Mouse (Mus musculus) embryonic facial prominence, embryonic 11.5 days (tissue): ENCODE results near the gene Phkg2. TPM values are rescaled to one million over a fixed set of nuclear protein-coding genes. Genes with fewer than 3 reads are reported as not detected.
"Not testable (repeated sequence)": the region's sequence is repeated elsewhere in the genome, so short reads cannot be mapped to it uniquely, and the experiment has no call there.

ENCODE experiments used
- ATAC-seq: fragments of 200-750 bp; cut with Nextera tagmentation; replicated peaks from 2 replicates; pipeline ENCODE4 v1.8.0; 2017; ENCODE audit warnings: low read depth; ENCODE audit not compliant: insufficient number of reproducible peaks, low FRiP score, low TSS enrichment
- DNase-seq: peaks from one replicate; pipeline ENCODE4 v3.0.0-alpha.2; 2015; ENCODE audit warnings: low spot score
- H3K27ac ChIP-seq: fragments of 300-500 bp; sonication (generic); replicated peaks from 2 replicates; pipeline ENCODE4 v1.5.1; 2014; ENCODE audit warnings: mild to moderate bottlenecking, low read depth, low read length, control low read depth
- H3K27me3 ChIP-seq: fragments of 300-500 bp; sonication (generic); 2 replicates; pipeline ENCODE4 v1.6.1; 2014; ENCODE audit warnings: mild to moderate bottlenecking, low read length, moderate library complexity, mixed read lengths; ENCODE audit not compliant: control insufficient read depth, insufficient read depth
- H3K36me3 ChIP-seq: fragments of 300-500 bp; sonication (generic); replicated peaks from 2 replicates; pipeline ENCODE4 v1.6.1; 2014; ENCODE audit warnings: low read depth, mild to moderate bottlenecking, low read length, moderate library complexity, mixed read lengths; ENCODE audit not compliant: control insufficient read depth, insufficient read depth
- H3K4me1 ChIP-seq: fragments of 300-500 bp; sonication (generic); 2 replicates; pipeline ENCODE4 v1.6.1; 2014; ENCODE audit warnings: low read length, mixed read lengths; ENCODE audit not compliant: control insufficient read depth, insufficient read depth
- H3K4me2 ChIP-seq: fragments of 300-500 bp; sonication (generic); 2 replicates; pipeline ENCODE4 v1.6.1; 2014; ENCODE audit warnings: low read depth, mild to moderate bottlenecking, control low read depth, low read length, moderate library complexity
- H3K4me3 ChIP-seq: fragments of 300-500 bp; sonication (generic); 2 replicates; pipeline ENCODE4 v1.5.1; 2014; ENCODE audit warnings: low read depth, low read length, control low read depth
- H3K9ac ChIP-seq: fragments of 300-500 bp; sonication (generic); replicated peaks from 2 replicates; pipeline ENCODE4 v1.6.1; 2014; ENCODE audit warnings: mild to moderate bottlenecking, control low read depth, low read length
- H3K9me3 ChIP-seq: fragments of 300-500 bp; sonication (generic); replicated peaks from 2 replicates; pipeline ENCODE4 v1.6.1; 2016; ENCODE audit warnings: mild to moderate bottlenecking, low read length, inconsistent platforms, mixed read lengths; ENCODE audit not compliant: control insufficient read depth
- WGBS: fragments of 180-500 bp; shearing (Covaris S2); extraction: QIAGEN DNeasy Blood & Tissue Kit; methylation state at CpG from one replicate; pipeline ENCODE4 v1.1.7; 2014; 5-methylcytosine and 5-hydroxymethylcytosine counted together
- polyA plus RNA-seq: library from polyadenylated mRNA; unstranded; fragments of >200 nt; fragmentation: Nextera tagmentation; extraction: Ambion mirVana; gene quantifications from 2 replicates; pipeline ENCODE4 v1.2.1, GENCODE M21; 2014

The Phkg2 gene
- polyA plus RNA-seq, 1 experiment from 2014 or later: 45.8 TPM

DNA sequence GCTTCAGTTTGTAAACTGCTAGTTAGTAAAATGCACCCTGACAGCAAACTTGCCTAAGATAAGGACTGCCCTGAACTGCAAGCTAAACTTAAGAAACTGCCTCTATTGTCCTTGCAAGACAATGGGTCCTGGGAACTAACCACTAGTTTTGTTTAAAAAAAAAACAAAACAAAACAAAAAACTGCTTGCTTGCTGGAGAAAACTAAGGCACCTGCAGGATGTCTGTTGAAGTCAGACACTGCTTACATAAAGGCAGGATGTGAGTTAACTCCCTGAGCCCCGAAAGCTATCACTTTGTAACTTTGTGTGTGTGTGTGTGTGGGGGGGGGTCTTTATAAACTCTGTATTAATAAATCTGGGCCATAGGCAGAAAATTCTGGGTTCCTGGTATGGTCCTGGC, 43.7 kb downstream of the Phkg2 start:
- Histone ChIP-seq H3K27ac (no peak overlapping the region), H3K9me3 (no peaks in the 10 kb centered on the region), H3K36me3 (peaks cover 7% of the 10 kb centered on the region), H3K4me3 (no peak overlapping the region), H3K9ac (no peak overlapping the region), H3K27me3 (no peaks in the 10 kb centered on the region), H3K4me1 (peaks cover 3% of the 10 kb centered on the region; the same call in 1 of the 2 replicates), H3K4me2 (no peak overlapping the region)
- DNase-seq (no peak), ATAC-seq (no peak)
- WGBS: 75% methylated on average over 1 of the region's 1 CpGs

DNA sequence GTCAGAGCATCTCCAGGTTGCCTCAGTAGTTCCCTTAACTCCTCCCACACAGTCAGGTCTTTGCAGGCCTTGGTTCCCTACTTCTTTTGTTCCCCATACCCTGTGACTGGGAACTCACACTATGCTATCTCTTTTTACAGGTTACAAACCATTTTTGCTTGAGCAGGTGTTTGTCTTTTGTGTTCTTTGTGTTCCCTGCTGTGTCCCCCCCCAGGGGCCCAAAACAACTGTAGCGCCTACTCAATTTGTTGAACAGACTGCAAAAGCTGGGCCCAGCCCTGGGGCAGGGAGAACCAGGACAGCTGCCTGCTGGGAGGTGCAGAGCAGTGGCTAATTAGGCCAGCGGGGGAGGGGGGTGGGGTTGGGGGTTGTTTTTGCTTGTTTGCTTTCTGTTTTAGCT, 44.8 kb downstream of the Phkg2 start:
- Histone ChIP-seq H3K27me3 (no peaks in the 10 kb centered on the region), H3K36me3 (no peaks in the 10 kb centered on the region), H3K4me2 (no peak overlapping the region), H3K9ac (no peak overlapping the region), H3K9me3 (no peaks in the 10 kb centered on the region), H3K27ac (no peak overlapping the region), H3K4me1 (peaks cover 3% of the 10 kb centered on the region; the same call in 1 of the 2 replicates), H3K4me3 (no peak overlapping the region)
- ATAC-seq (no peak), DNase-seq (no peak)
- 36% methylated on average over 2 of the region's 2 CpGs for WGBS

DNA sequence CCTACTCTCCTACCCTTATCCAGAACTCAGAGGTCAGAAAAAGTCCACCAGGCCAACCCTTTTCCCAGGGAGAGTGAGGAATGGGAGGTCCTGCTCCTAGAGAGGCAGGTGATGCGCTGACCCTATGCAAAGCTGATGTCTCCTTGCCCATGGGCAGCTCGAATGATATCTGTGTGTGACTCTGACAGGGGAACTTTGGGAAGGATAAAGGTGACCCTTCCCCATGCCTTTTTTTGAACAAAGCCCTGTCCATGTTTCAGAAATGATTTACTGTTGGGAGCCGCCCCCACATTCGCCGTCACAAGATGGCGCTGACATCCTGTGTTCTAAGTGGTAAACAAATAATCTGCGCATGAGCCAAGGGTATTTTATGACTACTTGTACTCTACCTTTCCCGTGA, 45.3 kb downstream of the Phkg2 start:
- not testable (repeated sequence) for H3K4me3 ChIP-seq, H3K4me2 ChIP-seq, H3K27ac ChIP-seq, H3K9ac ChIP-seq, H3K4me1 ChIP-seq, H3K36me3 ChIP-seq, ATAC-seq, DNase-seq, H3K27me3 ChIP-seq, H3K9me3 ChIP-seq
- 88% methylated on average over 7 of the region's 8 CpGs for WGBS

DNA sequence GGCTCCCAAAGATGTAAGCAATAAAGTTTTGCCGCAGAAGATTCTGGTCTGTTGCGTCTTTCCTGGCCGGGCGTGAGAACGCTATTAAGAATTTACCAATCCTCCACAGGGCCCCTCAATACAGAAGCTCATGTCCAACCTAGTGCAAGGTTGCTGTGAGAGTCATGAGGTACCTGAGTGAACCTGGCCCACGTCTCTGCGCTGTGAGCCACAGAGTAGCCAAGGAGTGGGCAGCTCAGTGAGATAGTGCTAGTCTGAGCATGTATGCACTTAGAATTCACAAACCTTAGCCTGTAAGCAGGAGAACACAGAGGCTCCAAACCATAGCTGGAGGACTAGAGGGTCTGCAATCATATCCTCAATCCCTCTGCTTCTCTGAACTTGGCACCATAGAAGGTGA, 52.9 kb downstream of the Phkg2 start:
- H3K27ac ChIP-seq: no peak overlapping the region
- H3K36me3 ChIP-seq: no peaks in the 10 kb centered on the region
- H3K4me3 ChIP-seq: no peak overlapping the region
- 96% methylated on average over 7 of the region's 7 CpGs for WGBS
- no peaks in the 10 kb centered on the region for H3K9me3 ChIP-seq
- DNase-seq: no peak
- no peaks in the 10 kb centered on the region for H3K27me3 ChIP-seq
- H3K4me2 ChIP-seq: no peak overlapping the region
- H3K4me1 ChIP-seq: no peaks in the 10 kb centered on the region
- no peak overlapping the region for H3K9ac ChIP-seq
- ATAC-seq: no peak

DNA sequence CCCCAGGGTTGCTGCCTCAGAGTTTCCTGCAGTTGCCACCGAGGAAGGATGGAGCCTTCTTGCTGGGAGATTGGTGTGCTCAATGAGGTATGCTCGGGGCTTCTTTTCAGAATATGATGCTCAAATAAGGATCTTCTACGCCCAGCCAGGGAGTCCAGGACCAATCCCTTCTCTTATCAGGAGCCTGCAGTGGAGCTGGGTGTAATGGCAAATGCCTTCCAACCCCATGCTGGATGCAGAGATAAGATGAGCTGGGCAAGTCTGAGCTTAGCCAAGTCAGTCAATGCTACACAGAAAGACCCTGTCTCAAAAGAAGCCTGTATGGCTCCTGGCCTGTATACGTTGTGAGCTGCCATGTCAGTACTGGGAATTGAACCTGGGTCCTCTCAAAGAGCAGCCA, 53.3 kb downstream of the Phkg2 start:
- H3K4me3 ChIP-seq: no peak overlapping the region
- no peaks in the 10 kb centered on the region for H3K9me3 ChIP-seq
- H3K4me1 ChIP-seq: no peaks in the 10 kb centered on the region
- ATAC-seq (no peak), DNase-seq (no peak)
- no peaks in the 10 kb centered on the region for H3K36me3 ChIP-seq
- H3K4me2 ChIP-seq: no peak overlapping the region
- 91% methylated on average over 4 of the region's 4 CpGs for WGBS
- H3K27me3 ChIP-seq: no peaks in the 10 kb centered on the region
- no peak overlapping the region for H3K9ac ChIP-seq
- H3K27ac ChIP-seq: no peak overlapping the region

DNA sequence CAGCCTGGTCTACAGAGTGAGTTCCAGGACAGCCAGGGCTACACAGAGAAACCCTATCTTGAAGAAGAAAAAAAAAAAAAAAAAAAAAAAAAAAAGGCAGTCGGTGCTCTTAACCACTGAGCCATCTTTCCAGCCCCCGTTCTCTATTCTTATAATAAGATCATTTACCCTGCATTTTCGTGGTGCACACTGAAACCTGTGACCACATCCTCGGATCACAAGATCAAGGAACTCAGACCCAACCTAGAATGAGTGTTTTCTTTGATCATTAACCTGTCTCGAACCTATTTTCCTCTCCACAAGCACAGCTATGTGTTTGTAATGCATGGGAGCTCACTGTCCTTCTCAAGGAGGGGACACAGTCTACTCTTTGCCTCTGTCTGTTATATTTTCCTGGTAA, 55.5 kb downstream of the Phkg2 start:
- Histone ChIP-seq H3K4me3 (no peak overlapping the region), H3K4me2 (no peak overlapping the region), H3K9me3 (no peaks in the 10 kb centered on the region), H3K27me3 (no peaks in the 10 kb centered on the region), H3K36me3 (no peaks in the 10 kb centered on the region), H3K27ac (no peak overlapping the region), H3K9ac (no peak overlapping the region), H3K4me1 (no peaks in the 10 kb centered on the region)
- WGBS: 80% methylated on average over 5 of the region's 5 CpGs
- no peak for DNase-seq
- ATAC-seq: no peak

DNA sequence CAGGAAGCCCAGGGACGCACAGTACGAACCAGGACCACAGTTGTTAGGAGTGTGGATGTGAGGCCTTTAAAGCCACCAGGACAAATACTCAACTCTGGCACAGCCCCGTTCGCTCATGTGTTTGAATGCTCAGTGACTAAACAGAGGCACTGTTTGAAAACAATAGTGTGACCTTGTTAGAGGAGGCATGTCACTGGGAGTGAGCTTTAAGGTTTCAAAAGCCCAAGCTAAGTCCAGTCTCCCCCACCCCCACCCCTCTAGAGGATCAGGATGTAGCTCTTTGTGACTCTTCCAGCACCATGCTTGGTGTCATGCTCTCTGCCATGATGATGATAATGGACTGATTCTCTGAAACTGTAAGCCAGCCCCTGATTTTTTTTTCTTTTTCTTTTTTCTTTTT, 58.3 kb downstream of the Phkg2 start:
- H3K27ac ChIP-seq: no peak overlapping the region
- WGBS: 80% methylated on average over 4 of the region's 4 CpGs
- no peaks in the 10 kb centered on the region for H3K4me1 ChIP-seq
- H3K9me3 ChIP-seq: no peaks in the 10 kb centered on the region
- DNase-seq: no peak
- H3K36me3 ChIP-seq: no peaks in the 10 kb centered on the region
- no peak overlapping the region for H3K9ac ChIP-seq
- H3K4me3 ChIP-seq: no peak overlapping the region
- no peak for ATAC-seq
- H3K4me2 ChIP-seq: no peak overlapping the region
- H3K27me3 ChIP-seq: no peaks in the 10 kb centered on the region
